Mouse (Mus musculus): Measurements from ENCODE around the gene Erich2. TPM values are rescaled to one million over a fixed set of nuclear protein-coding genes. Genes with fewer than 3 reads are reported as not detected.

Erich2 gene
- polyA plus RNA-seq, 1 experiment from 2014 or later: not detected

DNA sequence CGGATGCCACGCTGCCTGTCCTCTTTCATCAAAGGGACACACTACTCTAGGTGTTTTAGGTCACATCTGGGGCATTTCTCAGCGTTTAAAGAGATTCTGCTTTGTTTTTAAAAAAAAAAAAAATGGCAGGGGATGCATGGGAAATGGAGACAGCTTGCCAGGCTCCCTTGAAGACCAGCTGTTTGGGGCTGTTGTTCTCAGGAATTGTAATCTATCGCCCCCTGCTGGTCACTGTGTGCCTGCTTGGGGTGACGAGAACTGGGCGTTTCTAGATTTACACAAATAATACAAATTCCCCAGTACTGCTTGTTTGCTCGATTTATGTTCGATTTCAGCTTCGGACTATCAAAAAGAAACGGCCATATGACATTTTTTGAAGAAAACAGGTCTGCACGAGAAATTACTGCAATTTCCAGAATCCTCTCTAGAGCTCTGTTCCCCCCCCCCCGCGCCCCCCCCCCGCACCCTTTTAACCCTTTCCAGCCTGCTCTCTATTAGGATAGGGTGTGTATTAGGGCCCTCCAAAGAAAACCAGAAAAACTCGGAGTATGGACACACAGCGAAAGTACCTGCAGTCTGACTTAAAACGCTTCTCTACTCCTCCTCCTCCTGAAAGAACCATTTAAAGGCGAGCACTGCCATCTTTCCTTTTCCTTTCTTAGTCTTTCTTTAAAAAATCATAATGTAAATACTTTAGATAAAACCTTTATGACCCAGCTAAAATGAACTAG lies 49.7 kb downstream of the Erich2 start:
- Histone ChIP-seq H3K9ac (ENCODE audit: low read depth, low read length) (no peak overlapping the region), H3K36me3 (ENCODE audit: control insufficient read depth, insufficient read depth, low read length) (no peaks in the 10 kb centered on the region), H3K4me1 (replicated peaks; ENCODE audit: control insufficient read depth, insufficient read depth, low read length) (peaks cover 5% of the 10 kb centered on the region; the same call in 1 of the 2 replicates), H3K27me3 (replicated peaks; ENCODE audit: control insufficient read depth, insufficient read depth, low read length) (peaks cover 50% of the 10 kb centered on the region), H3K9me3 (ENCODE audit: control insufficient read depth, low read length) (no peaks in the 10 kb centered on the region), H3K4me3 (ENCODE audit: low read depth, low read length) (no peak overlapping the region), H3K27ac (ENCODE audit: low read depth, low read length) (no peak overlapping the region), H3K4me2 (no peak overlapping the region)
- 9% methylated on average over 18 of the region's 18 CpGs for WGBS
- ATAC-seq (replicated peaks; ENCODE audit: low FRiP score) (no peak), DNase-seq (ENCODE audit: low spot score) (peak; percentile 70)

- Histone ChIP-seq H3K9ac (ENCODE audit: low read depth, low read length) (no peak overlapping the region), H3K36me3 (ENCODE audit: control insufficient read depth, insufficient read depth, low read length) (no peaks in the 10 kb centered on the region), H3K4me3 (ENCODE audit: low read depth, low read length) (no peak overlapping the region), H3K4me1 (replicated peaks; ENCODE audit: control insufficient read depth, insufficient read depth, low read length) (peaks cover 5% of the 10 kb centered on the region; the same call in 1 of the 2 replicates), H3K27me3 (replicated peaks; ENCODE audit: control insufficient read depth, insufficient read depth, low read length) (peaks cover 56% of the 10 kb centered on the region), H3K27ac (ENCODE audit: low read depth, low read length) (no peak overlapping the region), H3K4me2 (no peak overlapping the region), H3K9me3 (ENCODE audit: control insufficient read depth, low read length) (no peaks in the 10 kb centered on the region)
- WGBS: 12% methylated on average over 24 of the region's 24 CpGs
- ATAC-seq (replicated peaks; ENCODE audit: low FRiP score) (no peak), DNase-seq (ENCODE audit: low spot score) (no peak)
Measured at GRCm38 (mm10) chr2:70558843-70559451, 50.3 kb downstream of the Erich2 start.

DNA sequence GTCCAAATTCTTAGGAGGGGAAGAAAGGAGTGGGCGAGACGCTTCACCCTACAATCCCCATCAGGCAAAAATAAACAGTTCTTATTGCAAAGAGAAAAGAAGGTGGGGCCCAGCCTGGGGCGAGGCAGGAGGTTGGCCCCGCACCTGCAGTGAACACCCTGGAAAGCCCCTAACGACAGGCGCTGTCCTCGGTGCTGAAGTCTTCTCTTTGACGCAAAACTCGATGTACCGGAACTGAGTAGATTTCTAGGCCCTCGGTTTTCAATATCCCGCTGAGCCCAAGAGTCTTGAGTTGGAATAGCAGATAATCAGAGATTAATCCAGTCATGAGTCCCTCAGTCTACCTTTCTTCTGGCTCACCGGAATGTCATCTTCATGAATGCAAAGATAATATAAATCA lies 50.9 kb downstream of the Erich2 start:
- Histone ChIP-seq H3K9ac (ENCODE audit: low read depth, low read length) (no peak overlapping the region), H3K36me3 (ENCODE audit: control insufficient read depth, insufficient read depth, low read length) (no peaks in the 10 kb centered on the region), H3K4me2 (no peak overlapping the region), H3K4me3 (ENCODE audit: low read depth, low read length) (no peak overlapping the region), H3K27ac (ENCODE audit: low read depth, low read length) (no peak overlapping the region), H3K9me3 (ENCODE audit: control insufficient read depth, low read length) (no peaks in the 10 kb centered on the region), H3K27me3 (replicated peaks; ENCODE audit: control insufficient read depth, insufficient read depth, low read length) (peaks cover 62% of the 10 kb centered on the region), H3K4me1 (replicated peaks; ENCODE audit: control insufficient read depth, insufficient read depth, low read length) (peaks cover 5% of the 10 kb centered on the region; the same call in 1 of the 2 replicates)
- ATAC-seq (replicated peaks; ENCODE audit: low FRiP score) (no peak), DNase-seq (ENCODE audit: low spot score) (peak; percentile 77)
- 2% methylated on average over 13 of the region's 13 CpGs for WGBS

- ATAC-seq (replicated peaks; ENCODE audit: low FRiP score) (no peak), DNase-seq (ENCODE audit: low spot score) (peak; percentile 65)
- Histone ChIP-seq H3K36me3 (ENCODE audit: control insufficient read depth, insufficient read depth, low read length) (no peaks in the 10 kb centered on the region), H3K9ac (ENCODE audit: low read depth, low read length) (no peak overlapping the region), H3K9me3 (ENCODE audit: control insufficient read depth, low read length) (no peaks in the 10 kb centered on the region), H3K27ac (ENCODE audit: low read depth, low read length) (no peak overlapping the region), H3K27me3 (replicated peaks; ENCODE audit: control insufficient read depth, insufficient read depth, low read length) (peaks cover 79% of the 10 kb centered on the region), H3K4me2 (no peak overlapping the region), H3K4me1 (replicated peaks; ENCODE audit: control insufficient read depth, insufficient read depth, low read length) (peaks cover 7% of the 10 kb centered on the region), H3K4me3 (ENCODE audit: low read depth, low read length) (no peak overlapping the region)
- 3% methylated on average over 29 of the region's 29 CpGs for WGBS
Measured at GRCm38 (mm10) chr2:70561077-70561795, 52.6 kb downstream of the Erich2 start.

DNA sequence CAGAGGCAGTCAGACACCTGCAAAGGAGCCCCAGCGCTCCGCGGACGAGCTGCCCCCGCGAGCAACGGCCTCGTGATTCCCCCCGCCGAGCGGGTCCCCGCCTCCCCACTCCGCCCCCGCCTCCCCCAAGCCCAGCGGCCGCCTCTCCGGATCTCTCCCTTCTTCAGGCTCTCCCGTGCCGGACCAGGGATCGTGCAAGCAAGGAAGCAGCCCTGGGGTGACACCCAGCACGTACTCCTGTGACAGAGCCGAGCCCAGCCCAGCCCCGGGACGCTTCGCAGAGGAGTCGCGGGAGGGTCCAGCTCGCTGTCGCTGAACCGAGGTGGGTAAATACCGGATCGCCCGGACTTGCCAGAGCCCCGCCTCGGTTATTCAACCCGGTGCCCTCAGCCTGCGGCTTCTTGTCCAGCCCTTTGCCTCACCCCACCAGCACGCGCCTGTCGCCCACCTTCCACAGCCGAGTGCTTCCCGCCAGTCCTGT lies 53.4 kb downstream of the Erich2 start:
- Histone ChIP-seq H3K4me3 (ENCODE audit: low read depth, low read length) (peak overlapping the region; percentile 17; the same call in 1 of the 2 replicates), H3K9me3 (ENCODE audit: control insufficient read depth, low read length) (no peaks in the 10 kb centered on the region), H3K36me3 (ENCODE audit: control insufficient read depth, insufficient read depth, low read length) (no peaks in the 10 kb centered on the region), H3K4me2 (peak overlapping the region; percentile 37), H3K9ac (ENCODE audit: low read depth, low read length) (no peak overlapping the region), H3K27ac (ENCODE audit: low read depth, low read length) (no peak overlapping the region), H3K27me3 (replicated peaks; ENCODE audit: control insufficient read depth, insufficient read depth, low read length) (peaks cover 87% of the 10 kb centered on the region), H3K4me1 (replicated peaks; ENCODE audit: control insufficient read depth, insufficient read depth, low read length) (peaks cover 11% of the 10 kb centered on the region)
- 2% methylated on average over 42 of the region's 42 CpGs for WGBS
- no peak for ATAC-seq (replicated peaks; ENCODE audit: low FRiP score)
- peak; percentile 50 for DNase-seq (ENCODE audit: low spot score)

- H3K36me3 ChIP-seq (ENCODE audit: control insufficient read depth, insufficient read depth, low read length): no peaks in the 10 kb centered on the region
- ATAC-seq (replicated peaks; ENCODE audit: low FRiP score) (no peak), DNase-seq (ENCODE audit: low spot score) (no peak)
- H3K4me3 ChIP-seq (ENCODE audit: low read depth, low read length): peak overlapping the region; percentile 17; the same call in 1 of the 2 replicates
- H3K9ac ChIP-seq (ENCODE audit: low read depth, low read length): no peak overlapping the region
- H3K9me3 ChIP-seq (ENCODE audit: control insufficient read depth, low read length): no peaks in the 10 kb centered on the region
- under 1% methylated on average over 29 of the region's 34 CpGs for WGBS
- H3K27me3 ChIP-seq (replicated peaks; ENCODE audit: control insufficient read depth, insufficient read depth, low read length): peaks cover 93% of the 10 kb centered on the region
- peak overlapping the region; percentile 37 for H3K4me2 ChIP-seq
- peaks cover 13% of the 10 kb centered on the region for H3K4me1 ChIP-seq (replicated peaks; ENCODE audit: control insufficient read depth, insufficient read depth, low read length)
- no peak overlapping the region for H3K27ac ChIP-seq (ENCODE audit: low read depth, low read length)
Measured at GRCm38 (mm10) chr2:70562611-70562980, 54.0 kb downstream of the Erich2 start.

DNA sequence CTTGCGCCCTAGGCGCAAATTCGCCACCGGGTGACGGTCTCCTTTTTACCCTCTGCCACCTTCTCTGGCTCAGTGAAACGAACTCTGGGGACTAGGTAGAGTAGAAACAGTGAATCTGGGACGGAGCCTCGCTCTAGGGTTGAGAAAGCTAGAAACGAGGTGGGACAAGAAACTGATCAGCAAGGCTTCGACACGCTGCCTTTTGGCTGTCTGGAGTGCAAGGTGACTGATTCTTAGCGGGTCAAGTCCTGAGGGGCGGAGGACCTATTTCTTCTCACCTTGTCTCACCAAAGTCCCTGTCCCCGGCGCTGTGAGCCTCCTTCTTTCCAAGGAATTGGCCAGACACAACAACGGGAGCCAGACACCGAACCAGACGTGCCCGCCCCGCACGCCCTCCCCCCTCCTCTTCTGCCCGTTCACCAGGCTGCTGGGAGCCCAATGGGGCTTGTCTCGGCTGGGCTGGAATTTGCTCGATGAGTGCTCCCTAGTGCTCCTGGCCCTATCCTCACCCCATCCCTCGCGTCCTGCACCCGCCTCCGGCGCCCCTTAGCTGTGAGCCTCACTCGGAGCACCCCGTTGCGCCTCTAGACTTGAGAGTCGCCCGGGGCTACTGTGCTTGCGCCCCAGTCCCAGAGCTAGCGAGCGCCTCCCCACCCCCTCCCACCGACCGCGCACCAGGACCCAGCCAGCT lies 54.5 kb downstream of the Erich2 start:
- Histone ChIP-seq H3K4me1 (replicated peaks; ENCODE audit: control insufficient read depth, insufficient read depth, low read length) (peaks cover 15% of the 10 kb centered on the region), H3K4me2 (no peak overlapping the region), H3K36me3 (ENCODE audit: control insufficient read depth, insufficient read depth, low read length) (no peaks in the 10 kb centered on the region), H3K9ac (ENCODE audit: low read depth, low read length) (no peak overlapping the region), H3K27ac (ENCODE audit: low read depth, low read length) (no peak overlapping the region), H3K4me3 (ENCODE audit: low read depth, low read length) (no peak overlapping the region), H3K9me3 (ENCODE audit: control insufficient read depth, low read length) (no peaks in the 10 kb centered on the region), H3K27me3 (replicated peaks; ENCODE audit: control insufficient read depth, insufficient read depth, low read length) (peaks cover 95% of the 10 kb centered on the region)
- WGBS: 2% methylated on average over 40 of the region's 40 CpGs
- ATAC-seq (replicated peaks; ENCODE audit: low FRiP score): no peak
- no peak for DNase-seq (ENCODE audit: low spot score)

Data from liver, embryonic 11.5 days (tissue).